26 mouse cellular contexts compared by ENCODE assay signal in the genomic region with DNA sequence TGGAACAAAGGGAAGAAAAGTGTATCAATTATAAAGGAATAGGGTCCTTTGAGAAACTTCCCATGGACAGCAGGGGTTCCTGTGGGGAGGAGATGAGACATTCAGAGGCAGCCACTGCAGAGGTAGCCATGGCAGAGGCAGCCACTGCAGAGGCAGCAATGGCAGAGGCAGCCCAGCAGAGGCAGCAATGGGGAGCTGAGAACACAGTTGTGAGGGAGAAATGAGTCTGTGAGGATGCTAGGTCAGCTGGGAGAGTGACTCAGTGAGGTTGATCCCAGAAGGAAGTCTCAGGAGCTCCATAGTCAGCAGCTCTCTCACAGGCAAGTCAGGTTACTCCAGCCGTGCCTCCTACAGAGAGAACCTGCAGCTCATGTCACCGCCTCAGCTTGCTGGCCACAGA.
DNase-seq lines count a peak whose midpoint lies in the region; ATAC-seq and TF ChIP-seq lines count a peak whose summit lies in the region.
"Had no signal": no experiment of that assay in that cellular context is flagged by ENCODE, and none has a peak within 500 bp of the region (broad histone marks: within the 10 kb centered on the region; RNA-seq: fewer than 3 reads in every experiment).

No protein-coding gene starts in this region.

- H3K27ac ChIP-seq in forebrain, embryonic 13.5 days = peak overlapping the region; percentile 19; the same call in 1 of the 2 replicates
- no peak overlapping the region for H3K27ac ChIP-seq in forebrain, embryonic 12.5 days
- no peak overlapping the region for H3K27ac ChIP-seq in intestine, postnatal 0 days (ENCODE audit: low read depth, low read length)
- no peak overlapping the region for H3K27ac ChIP-seq in intestine, embryonic 16.5 days (ENCODE audit: low read length)
- H3K27ac ChIP-seq in midbrain, postnatal 0 days (ENCODE audit: low read depth, low read length) = no peak overlapping the region
- H3K27ac ChIP-seq in midbrain, embryonic 14.5 days (replicated peaks; ENCODE audit: low read depth, low read length) = no peak overlapping the region
- H3K27ac ChIP-seq: embryonic facial prominence, embryonic 12.5 days; liver, embryonic 14.5 days; macrophage; midbrain, embryonic 15.5 days; neural tube, embryonic 12.5 days had no signal

- H3K4me2 ChIP-seq in forebrain, embryonic 13.5 days = no peak overlapping the region
- H3K4me2 ChIP-seq in forebrain, embryonic 12.5 days = no peak overlapping the region
- no peak overlapping the region for H3K4me2 ChIP-seq in intestine, postnatal 0 days (replicated peaks; ENCODE audit: low read depth)
- no peak overlapping the region for H3K4me2 ChIP-seq in intestine, embryonic 16.5 days (ENCODE audit: low read depth, low read length)
- no peak overlapping the region for H3K4me2 ChIP-seq in midbrain, postnatal 0 days (ENCODE audit: low read depth, low read length, poor library complexity, severe bottlenecking)
- H3K4me2 ChIP-seq in midbrain, embryonic 14.5 days (ENCODE audit: low read length) = no peak overlapping the region
- H3K4me2 ChIP-seq: embryonic facial prominence, embryonic 12.5 days; midbrain, embryonic 15.5 days; neural tube, embryonic 12.5 days had no signal

- intact Hi-C loops in gastrocnemius, postnatal 36 days (cut with DNase I) = no loop called here

- no peak overlapping the region for H3K9ac ChIP-seq in forebrain, embryonic 13.5 days
- no peak overlapping the region for H3K9ac ChIP-seq in forebrain, embryonic 12.5 days
- no peak overlapping the region for H3K9ac ChIP-seq in intestine, postnatal 0 days (ENCODE audit: low read depth, low read length)
- no peak overlapping the region for H3K9ac ChIP-seq in intestine, embryonic 16.5 days (ENCODE audit: low read depth, low read length)
- H3K9ac ChIP-seq in midbrain, postnatal 0 days (replicated peaks; ENCODE audit: low read length, poor library complexity, severe bottlenecking) = no peak overlapping the region
- no peak overlapping the region for H3K9ac ChIP-seq in midbrain, embryonic 14.5 days (replicated peaks; ENCODE audit: low read length)
- H3K9ac ChIP-seq: embryonic facial prominence, embryonic 12.5 days; liver, embryonic 14.5 days; midbrain, embryonic 15.5 days; neural tube, embryonic 12.5 days had no signal

- WGBS in forebrain, embryonic 13.5 days = 95% methylated on average over 2 of the region's 2 CpGs
- WGBS in forebrain, embryonic 12.5 days = 91% methylated on average over 2 of the region's 2 CpGs
- 80% methylated on average over 2 of the region's 2 CpGs for WGBS in intestine, postnatal 0 days
- 86% methylated on average over 2 of the region's 2 CpGs for whole genome bisulfite sequencing in intestine, embryonic 16.5 days
- WGBS in midbrain, postnatal 0 days = 96% methylated on average over 2 of the region's 2 CpGs
- 93% methylated on average over 2 of the region's 2 CpGs for WGBS in midbrain, embryonic 14.5 days

- H3K36me3 ChIP-seq in forebrain, embryonic 13.5 days (ENCODE audit: poor library complexity, severe bottlenecking) = no peaks in the 10 kb centered on the region
- no peaks in the 10 kb centered on the region for H3K36me3 ChIP-seq in forebrain, embryonic 12.5 days (replicated peaks)
- no peaks in the 10 kb centered on the region for H3K36me3 ChIP-seq in intestine, postnatal 0 days (ENCODE audit: control insufficient read depth, insufficient read depth)
- H3K36me3 ChIP-seq in intestine, embryonic 16.5 days (ENCODE audit: control insufficient read depth, insufficient read depth, low read length) = no peaks in the 10 kb centered on the region
- H3K36me3 ChIP-seq in midbrain, postnatal 0 days (ENCODE audit: insufficient read depth, low read length) = no peaks in the 10 kb centered on the region
- H3K36me3 ChIP-seq in midbrain, embryonic 14.5 days (ENCODE audit: control insufficient read depth, insufficient read depth, low read length) = no peaks in the 10 kb centered on the region
- H3K36me3 ChIP-seq: embryonic facial prominence, embryonic 12.5 days; G1E; midbrain, embryonic 15.5 days; neural tube, embryonic 12.5 days had no signal

- TF ChIP-seq CTCF in intestine, postnatal 0 days (IDR thresholded peaks at IDR 0.05; ENCODE audit: low read depth) = peak; percentile 28; the same call in 1 of the 2 replicates
- TF ChIP-seq CTCF in midbrain, postnatal 0 days (IDR thresholded peaks at IDR 0.05) = peak; percentile 54

- no peaks in the 10 kb centered on the region for H3K27me3 ChIP-seq in forebrain, embryonic 13.5 days
- H3K27me3 ChIP-seq in forebrain, embryonic 12.5 days = no peaks in the 10 kb centered on the region
- H3K27me3 ChIP-seq in intestine, postnatal 0 days (replicated peaks; ENCODE audit: control insufficient read depth, insufficient read depth, low read length) = no peaks in the 10 kb centered on the region
- no peaks in the 10 kb centered on the region for H3K27me3 ChIP-seq in intestine, embryonic 16.5 days (replicated peaks; ENCODE audit: control insufficient read depth, insufficient read depth, low read length)
- no peaks in the 10 kb centered on the region for H3K27me3 ChIP-seq in midbrain, postnatal 0 days (ENCODE audit: insufficient read depth, low read length)
- no peaks in the 10 kb centered on the region for H3K27me3 ChIP-seq in midbrain, embryonic 14.5 days (ENCODE audit: control insufficient read depth, insufficient read depth, low read length)
- H3K27me3 ChIP-seq: midbrain, embryonic 15.5 days; neural tube, embryonic 12.5 days had no signal

- ATAC-seq in forebrain, embryonic 13.5 days = no peak
- no peak for ATAC-seq in forebrain, embryonic 12.5 days (ENCODE audit: low FRiP score)
- no peak for ATAC-seq in intestine, postnatal 0 days
- ATAC-seq in intestine, embryonic 16.5 days = no peak
- no peak for ATAC-seq in midbrain, postnatal 0 days (ENCODE audit: low FRiP score)
- ATAC-seq in midbrain, embryonic 14.5 days (ENCODE audit: low FRiP score, low TSS enrichment) = no peak
- ATAC-seq: midbrain, embryonic 15.5 days had no signal

- no peak overlapping the region for H3K4me3 ChIP-seq in forebrain, embryonic 13.5 days
- H3K4me3 ChIP-seq in forebrain, embryonic 12.5 days (replicated peaks) = no peak overlapping the region
- no peak overlapping the region for H3K4me3 ChIP-seq in intestine, postnatal 0 days (ENCODE audit: low read depth, low read length)
- H3K4me3 ChIP-seq in intestine, embryonic 16.5 days (ENCODE audit: low read length) = no peak overlapping the region
- no peak overlapping the region for H3K4me3 ChIP-seq in midbrain, postnatal 0 days (ENCODE audit: low read depth, low read length)
- H3K4me3 ChIP-seq in midbrain, embryonic 14.5 days (replicated peaks; ENCODE audit: low read depth, low read length) = no peak overlapping the region
- H3K4me3 ChIP-seq: embryonic facial prominence, embryonic 12.5 days; midbrain, embryonic 15.5 days; myocyte; neural tube, embryonic 12.5 days had no signal

- peak; percentile 34 for DNase-seq in midbrain, postnatal 0 days (ENCODE audit: low spot score)
- DNase-seq in midbrain, embryonic 14.5 days = no peak
- DNase-seq in gastrocnemius, postnatal 36 days = no peak
- DNase-seq: adrenal gland, postnatal 10 days; cerebellum, adult 11-12 months; cerebellum, adult 9-11 months; embryo, embryonic 11 days; kidney, adult 11 months; kidney, postnatal 25 days; layer of hippocampus, postnatal 36 days; liver; lung, adult 2 months; lung, postnatal 10 days; spleen, adult 18-20 months; thymus, postnatal 14 days had no signal

- no peaks in the 10 kb centered on the region for H3K9me3 ChIP-seq in forebrain, embryonic 13.5 days (replicated peaks)
- no peaks in the 10 kb centered on the region for H3K9me3 ChIP-seq in forebrain, embryonic 12.5 days
- no peaks in the 10 kb centered on the region for H3K9me3 ChIP-seq in intestine, postnatal 0 days (ENCODE audit: control insufficient read depth)
- H3K9me3 ChIP-seq in intestine, embryonic 16.5 days (ENCODE audit: control insufficient read depth, low read length) = no peaks in the 10 kb centered on the region
- H3K9me3 ChIP-seq in midbrain, postnatal 0 days (ENCODE audit: low read length) = no peaks in the 10 kb centered on the region
- no peaks in the 10 kb centered on the region for H3K9me3 ChIP-seq in midbrain, embryonic 14.5 days (ENCODE audit: control insufficient read depth, low read length)
- H3K9me3 ChIP-seq: embryonic facial prominence, embryonic 12.5 days; midbrain, embryonic 15.5 days; neural tube, embryonic 12.5 days had no signal

- H3K4me1 ChIP-seq in forebrain, embryonic 13.5 days = peaks cover 36% of the 10 kb centered on the region
- peaks cover 25% of the 10 kb centered on the region for H3K4me1 ChIP-seq in forebrain, embryonic 12.5 days
- H3K4me1 ChIP-seq in intestine, postnatal 0 days (replicated peaks; ENCODE audit: control insufficient read depth, insufficient read depth, low read length) = no peaks in the 10 kb centered on the region
- H3K4me1 ChIP-seq in intestine, embryonic 16.5 days (ENCODE audit: control insufficient read depth, insufficient read depth, low read length) = no peaks in the 10 kb centered on the region
- H3K4me1 ChIP-seq in midbrain, postnatal 0 days (ENCODE audit: insufficient read depth, low read length) = no peaks in the 10 kb centered on the region
- H3K4me1 ChIP-seq in midbrain, embryonic 14.5 days (ENCODE audit: control insufficient read depth, insufficient read depth, low read length) = peaks cover 16% of the 10 kb centered on the region; the same call in 1 of the 2 replicates
